Comparison of ENCODE assay signal across 8 mouse cellular contexts in the genomic region with DNA sequence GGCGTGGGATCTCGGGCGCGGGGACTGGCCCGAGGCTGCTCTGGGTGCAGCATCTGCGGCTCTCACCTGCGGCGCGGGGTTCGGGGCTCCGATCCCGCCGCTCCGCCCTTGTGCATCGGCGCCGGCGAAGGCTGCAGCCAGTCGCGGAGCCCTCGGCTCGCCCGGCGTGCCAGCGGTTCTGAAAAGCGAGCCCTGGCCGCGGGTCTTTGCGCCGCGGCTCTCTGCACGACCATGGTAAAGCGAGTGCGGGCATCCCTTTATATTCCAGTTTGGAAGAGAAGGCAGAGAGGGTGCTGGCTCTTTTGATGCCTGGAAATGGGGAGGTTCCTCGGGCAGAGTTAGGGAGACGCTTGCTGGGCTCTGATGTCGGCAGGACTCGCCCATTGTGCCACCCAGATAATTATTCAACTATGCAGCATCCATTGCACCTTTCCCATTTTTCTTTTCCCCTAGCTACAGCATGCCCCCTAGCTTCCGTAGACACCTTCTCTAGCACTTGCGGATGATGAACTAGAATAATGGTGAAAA. TPM values are rescaled to one million over a fixed set of nuclear protein-coding genes. Genes with fewer than 3 reads are reported as not detected.
DNase-seq lines count a peak whose midpoint lies in the region; ATAC-seq and TF ChIP-seq lines count a peak whose summit lies in the region.

No protein-coding gene starts in this region.

- peak overlapping the region; percentile 41 for H3K9ac ChIP-seq in intestine, postnatal 0 days (ENCODE audit: low read depth, low read length)
- H3K9ac ChIP-seq in midbrain, embryonic 15.5 days = peak overlapping the region; percentile 97

- peak; percentile 72 for TF ChIP-seq CTCF in intestine, postnatal 0 days (IDR thresholded peaks at IDR 0.05; ENCODE audit: low read depth)

- H3K4me2 ChIP-seq in intestine, postnatal 0 days (replicated peaks; ENCODE audit: low read depth) = peak overlapping the region; percentile 92
- H3K4me2 ChIP-seq in midbrain, embryonic 15.5 days = peak overlapping the region; percentile 69

- no peak for ATAC-seq in erythroblast, adult 5-6 weeks (replicated peaks; ENCODE audit: low FRiP score, poor library complexity, severe bottlenecking)
- no peak for ATAC-seq in intestine, postnatal 0 days
- peak; percentile 19 for ATAC-seq in midbrain, embryonic 15.5 days (replicated peaks)

- H3K4me3 ChIP-seq in erythroblast, embryonic 14.5 days (replicated peaks) = peak overlapping the region; percentile 74
- peak overlapping the region; percentile 67 for H3K4me3 ChIP-seq in intestine, postnatal 0 days (ENCODE audit: low read depth, low read length)
- H3K4me3 ChIP-seq in limb, embryonic 10.5 days = peak overlapping the region; percentile 85
- peak overlapping the region; percentile 99 for H3K4me3 ChIP-seq in midbrain, embryonic 15.5 days

- peaks cover 29% of the 10 kb centered on the region for H3K4me1 ChIP-seq in erythroblast, embryonic 14.5 days (ENCODE audit: control insufficient read depth)
- H3K4me1 ChIP-seq in intestine, postnatal 0 days (replicated peaks; ENCODE audit: control insufficient read depth, insufficient read depth, low read length) = peaks cover 4% of the 10 kb centered on the region; the same call in 1 of the 2 replicates
- peaks cover 13% of the 10 kb centered on the region; the same call in 1 of the 2 replicates for H3K4me1 ChIP-seq in limb, embryonic 10.5 days
- H3K4me1 ChIP-seq in midbrain, embryonic 15.5 days = peaks cover 23% of the 10 kb centered on the region

- H3K36me3 ChIP-seq in erythroblast, embryonic 14.5 days (ENCODE audit: control insufficient read depth) = peaks cover 7% of the 10 kb centered on the region
- H3K36me3 ChIP-seq in intestine, postnatal 0 days (ENCODE audit: control insufficient read depth, insufficient read depth) = no peaks in the 10 kb centered on the region
- peaks cover 15% of the 10 kb centered on the region for H3K36me3 ChIP-seq in limb, embryonic 10.5 days
- H3K36me3 ChIP-seq in midbrain, embryonic 15.5 days (replicated peaks) = no peaks in the 10 kb centered on the region

- peaks cover 5% of the 10 kb centered on the region; the same call in 1 of the 2 replicates for H3K9me3 ChIP-seq in erythroblast, embryonic 14.5 days (ENCODE audit: control insufficient read depth, low read length)
- no peaks in the 10 kb centered on the region for H3K9me3 ChIP-seq in intestine, postnatal 0 days (ENCODE audit: control insufficient read depth)
- H3K9me3 ChIP-seq in limb, embryonic 10.5 days (replicated peaks) = no peaks in the 10 kb centered on the region
- H3K9me3 ChIP-seq in midbrain, embryonic 15.5 days = no peaks in the 10 kb centered on the region

- no peak overlapping the region for H3K27ac ChIP-seq in intestine, postnatal 0 days (ENCODE audit: low read depth, low read length)
- H3K27ac ChIP-seq in limb, embryonic 10.5 days = peak overlapping the region; percentile 94
- H3K27ac ChIP-seq in midbrain, embryonic 15.5 days = peak overlapping the region; percentile 100

- H3K27me3 ChIP-seq in erythroblast, embryonic 14.5 days (ENCODE audit: control insufficient read depth) = peaks cover 48% of the 10 kb centered on the region
- H3K27me3 ChIP-seq in intestine, postnatal 0 days (replicated peaks; ENCODE audit: control insufficient read depth, insufficient read depth, low read length) = no peaks in the 10 kb centered on the region
- H3K27me3 ChIP-seq in limb, embryonic 10.5 days (ENCODE audit: low read depth, poor library complexity, severe bottlenecking) = no peaks in the 10 kb centered on the region
- H3K27me3 ChIP-seq in midbrain, embryonic 15.5 days (replicated peaks) = no peaks in the 10 kb centered on the region

- DNase-seq in cerebellum, adult 9-11 months = peak; percentile 76
- DNase-seq in frontal cortex, postnatal 36 days (ENCODE audit: low spot score in 2 of 2) = peak; percentile 48 to 54
- peak; percentile 72 for DNase-seq in limb, embryonic 10.5 days (ENCODE audit: low spot score)
- peak; percentile 17 to 41 for DNase-seq in spleen, postnatal 10 days (ENCODE audit: low spot score in 2 of 2)

- under 1% methylated on average over 28 of the region's 40 CpGs for WGBS in intestine, postnatal 0 days
- WGBS in limb, embryonic 10.5 days = 0% methylated on average over 39 of the region's 40 CpGs
- WGBS in midbrain, embryonic 15.5 days = under 1% methylated on average over 40 of the region's 40 CpGs

RNA-seq across cellular contexts. Expression of a gene that starts 1.1 kb away (rescaled TPM):
- 0.03 TPM in 2 replicates for polyA plus RNA-seq in erythroblast, embryonic 14.5 days (2012)
- not detected in 2 replicates for total RNA-seq in erythroblast, adult 5-6 weeks (2015; ENCODE audit: low replicate concordance)
- total RNA-seq in erythroblast, adult 5-6 weeks (2017; ENCODE audit: low replicate concordance) = not detected in 2 replicates
- 4.6 and 4.7 TPM in 2 replicates for polyA plus RNA-seq in intestine, postnatal 0 days (2015; fragmentation: Nextera tagmentation; extraction: Ambion mirVana)
- polyA plus RNA-seq in limb, embryonic 10.5 days (2016; fragmentation: Nextera tagmentation; extraction: Ambion mirVana) = 43.4 and 48.6 TPM in 2 replicates
- 122 and 125 TPM in 2 replicates for polyA plus RNA-seq in midbrain, embryonic 15.5 days (2015; fragmentation: Nextera tagmentation; extraction: Ambion mirVana)

RNA-seq across cellular contexts. Expression of a gene that starts 1.2 kb away (rescaled TPM):
- polyA plus RNA-seq in erythroblast, embryonic 14.5 days (2012) = 0.22 and 0.56 TPM in 2 replicates
- total RNA-seq in erythroblast, adult 5-6 weeks (2015; ENCODE audit: low replicate concordance) = 23.6 and 24.9 TPM in 2 replicates
- total RNA-seq in erythroblast, adult 5-6 weeks (2017; ENCODE audit: low replicate concordance) = 13.5 and 16.2 TPM in 2 replicates
- 12.6 and 13.7 TPM in 2 replicates for polyA plus RNA-seq in intestine, postnatal 0 days (2015; fragmentation: Nextera tagmentation; extraction: Ambion mirVana)
- polyA plus RNA-seq in limb, embryonic 10.5 days (2016; fragmentation: Nextera tagmentation; extraction: Ambion mirVana) = 38.7 and 40.5 TPM in 2 replicates
- polyA plus RNA-seq in midbrain, embryonic 15.5 days (2015; fragmentation: Nextera tagmentation; extraction: Ambion mirVana) = 22.0 and 23.6 TPM in 2 replicates
